Mouse (Mus musculus) midbrain, embryonic 10.5 days (tissue): ENCODE measurements around the gene Vmac. TPM values are rescaled to one million over a fixed set of nuclear protein-coding genes. Genes with fewer than 3 reads are reported as not detected.

Experiments used
- DNase-seq: peaks from one replicate; pipeline ENCODE4 v3.0.0-alpha.2; 2017; ENCODE audit warnings: low spot score
- H3K27ac ChIP-seq: fragments of 300-500 bp; sonication (generic); replicated peaks from 2 replicates; pipeline ENCODE4 v1.5.1; 2016; ENCODE audit warnings: mild to moderate bottlenecking
- H3K27me3 ChIP-seq: fragments of 300-500 bp; sonication (generic); 2 replicates; pipeline ENCODE4 v1.6.1; 2016; ENCODE audit warnings: low read depth, mild to moderate bottlenecking; ENCODE audit not compliant: poor library complexity, severe bottlenecking
- H3K36me3 ChIP-seq: fragments of 300-500 bp; sonication (generic); 2 replicates; pipeline ENCODE4 v1.6.1; 2016; ENCODE audit warnings: mild to moderate bottlenecking, moderate library complexity
- H3K4me1 ChIP-seq: fragments of 300-500 bp; sonication (generic); 2 replicates; pipeline ENCODE4 v1.6.1; 2016
- H3K4me3 ChIP-seq: fragments of 300-500 bp; sonication (generic); 2 replicates; pipeline ENCODE4 v1.5.1; 2016; ENCODE audit warnings: mild to moderate bottlenecking, moderate library complexity
- H3K9me3 ChIP-seq: fragments of 300-500 bp; sonication (generic); replicated peaks from 2 replicates; pipeline ENCODE4 v1.6.1; 2016; ENCODE audit warnings: mild to moderate bottlenecking
- WGBS: fragments of 180-500 bp; shearing (Covaris S2); methylation state at CpG from one replicate; pipeline ENCODE4 v1.1.7; 2016; 5-methylcytosine and 5-hydroxymethylcytosine counted together
- polyA plus RNA-seq: library from polyadenylated mRNA; unstranded; fragments of >200 nt; fragmentation: Nextera tagmentation; extraction: Ambion mirVana; gene quantifications from 2 replicates; pipeline ENCODE4 v1.2.1, GENCODE M21; 2016

Gene Vmac
- polyA plus RNA-seq, 1 experiment from 2014 or later = 12.0 TPM

DNA sequence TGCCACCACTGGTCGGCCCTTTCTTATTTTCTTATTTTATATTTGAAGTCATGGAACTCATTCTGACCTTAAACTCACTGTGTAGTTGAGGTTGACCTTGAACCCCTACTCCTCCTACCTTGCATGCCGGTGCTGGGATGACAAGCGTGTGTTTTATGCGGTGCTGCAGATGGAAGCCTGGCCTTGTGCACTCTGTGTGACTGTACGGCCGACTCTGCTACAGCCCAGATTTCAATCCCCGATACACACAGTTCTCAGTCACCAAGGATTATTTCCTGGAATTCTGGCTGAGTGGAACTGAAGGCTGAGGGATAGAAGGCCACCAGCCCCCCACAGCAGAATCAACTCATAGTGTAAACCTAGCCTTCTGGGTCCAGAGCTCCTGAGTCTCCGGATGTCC lies 48.1 kb downstream of the Vmac start:
- DNase-seq = no peak

DNA sequence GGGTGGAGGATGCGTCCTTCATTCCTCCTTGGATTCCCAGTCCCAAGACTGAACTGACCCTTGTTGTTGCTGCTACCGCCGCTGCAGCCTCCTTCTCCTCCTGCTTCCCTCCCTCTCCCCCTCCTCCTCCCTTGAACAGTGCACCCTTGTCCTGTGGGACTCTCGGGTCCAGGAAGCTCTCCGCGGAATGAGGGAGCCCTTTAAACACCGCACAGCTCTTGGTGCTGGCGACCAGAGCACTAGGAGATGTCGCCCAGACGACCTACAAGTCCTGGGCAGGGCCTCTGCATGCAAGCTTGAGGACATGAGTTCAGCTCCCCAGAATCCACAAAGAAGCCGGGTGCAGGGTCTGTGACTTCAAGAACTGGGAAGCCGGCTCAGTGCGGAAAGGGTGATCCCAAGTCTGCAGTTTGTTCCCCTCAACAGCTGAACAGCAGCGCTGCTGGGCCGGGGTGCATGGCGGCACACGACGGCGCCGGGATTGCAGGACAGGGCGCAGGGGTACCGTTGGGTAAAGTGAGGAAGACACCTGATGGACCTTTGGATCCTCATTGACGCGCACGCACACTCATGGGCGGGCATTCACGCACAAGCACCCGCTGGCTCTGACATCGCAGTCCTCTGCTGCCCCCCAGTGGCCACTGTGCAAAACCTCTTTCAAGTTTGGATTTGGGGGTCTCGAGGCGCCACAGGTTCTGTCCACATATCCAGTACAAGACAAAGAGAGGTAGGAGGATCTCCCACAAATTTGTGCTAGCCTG lies 49.3 kb downstream of the Vmac start:
- Histone ChIP-seq H3K4me3 (peak overlapping the region; percentile 55), H3K36me3 (no peaks in the 10 kb centered on the region), H3K27ac (peak overlapping the region; percentile 71), H3K9me3 (no peaks in the 10 kb centered on the region), H3K4me1 (peaks cover 27% of the 10 kb centered on the region), H3K27me3 (peaks cover 27% of the 10 kb centered on the region)
- WGBS = 6% methylated on average over 31 of the region's 31 CpGs
- peak; percentile 90 for DNase-seq

More for the DNA sequence above, 48.1 kb downstream of the Vmac start:
- Histone ChIP-seq H3K27ac (no peak overlapping the region), H3K27me3 (peaks cover 27% of the 10 kb centered on the region), H3K36me3 (peaks cover 3% of the 10 kb centered on the region), H3K4me1 (peaks cover 25% of the 10 kb centered on the region), H3K9me3 (no peaks in the 10 kb centered on the region), H3K4me3 (no peak overlapping the region)
- 87% methylated on average over 8 of the region's 8 CpGs for WGBS

DNA sequence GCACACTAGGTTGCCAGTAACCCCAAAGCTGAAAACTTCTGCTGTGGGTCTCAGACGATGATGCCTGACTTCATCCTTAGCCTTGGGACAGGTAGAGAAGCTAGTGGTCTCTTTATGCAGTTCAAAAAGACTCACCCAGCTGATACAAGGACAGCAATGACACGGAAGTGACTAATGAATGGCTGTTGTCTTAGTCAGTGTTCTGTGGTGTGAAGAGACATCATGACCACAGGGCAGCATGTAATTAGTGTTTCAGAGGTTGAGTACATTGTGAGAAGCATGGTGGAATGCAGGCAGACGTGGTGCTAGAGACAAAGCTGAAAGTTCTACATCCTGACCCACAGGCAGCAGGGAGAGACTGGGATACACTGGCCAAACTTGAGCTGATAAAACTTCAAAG lies 50.2 kb downstream of the Vmac start:
- H3K27ac ChIP-seq = no peak overlapping the region
- 80% methylated on average over 3 of the region's 3 CpGs for WGBS
- DNase-seq = no peak
- H3K36me3 ChIP-seq = no peaks in the 10 kb centered on the region
- H3K4me3 ChIP-seq = no peak overlapping the region
- peaks cover 31% of the 10 kb centered on the region for H3K4me1 ChIP-seq
- H3K9me3 ChIP-seq = no peaks in the 10 kb centered on the region
- peaks cover 27% of the 10 kb centered on the region for H3K27me3 ChIP-seq

DNA sequence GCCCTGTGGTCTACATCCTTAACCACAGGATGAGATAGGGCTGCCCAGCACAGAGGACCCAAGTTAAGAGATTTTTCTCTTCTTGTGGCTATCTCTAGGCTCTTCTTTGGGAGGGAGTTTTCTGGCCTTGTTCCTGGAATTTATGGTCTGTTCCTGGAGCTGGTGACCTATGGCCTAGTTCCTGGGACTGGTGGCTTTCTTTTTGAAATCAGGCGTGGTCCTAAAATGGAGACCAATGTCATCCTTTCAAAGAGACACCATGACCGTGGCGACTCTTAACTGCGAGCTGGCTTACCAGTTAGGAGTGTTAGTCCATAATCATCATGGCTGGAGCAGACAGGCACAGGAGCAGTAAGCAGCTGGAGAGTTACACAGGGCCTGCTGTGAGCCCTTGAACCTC lies 51.4 kb downstream of the Vmac start:
- no peak overlapping the region for H3K27ac ChIP-seq
- H3K4me1 ChIP-seq = peaks cover 27% of the 10 kb centered on the region
- 92% methylated on average over 4 of the region's 4 CpGs for WGBS
- peaks cover 27% of the 10 kb centered on the region for H3K27me3 ChIP-seq
- no peaks in the 10 kb centered on the region for H3K36me3 ChIP-seq
- H3K9me3 ChIP-seq = no peaks in the 10 kb centered on the region
- no peak overlapping the region for H3K4me3 ChIP-seq
- DNase-seq = no peak

DNA sequence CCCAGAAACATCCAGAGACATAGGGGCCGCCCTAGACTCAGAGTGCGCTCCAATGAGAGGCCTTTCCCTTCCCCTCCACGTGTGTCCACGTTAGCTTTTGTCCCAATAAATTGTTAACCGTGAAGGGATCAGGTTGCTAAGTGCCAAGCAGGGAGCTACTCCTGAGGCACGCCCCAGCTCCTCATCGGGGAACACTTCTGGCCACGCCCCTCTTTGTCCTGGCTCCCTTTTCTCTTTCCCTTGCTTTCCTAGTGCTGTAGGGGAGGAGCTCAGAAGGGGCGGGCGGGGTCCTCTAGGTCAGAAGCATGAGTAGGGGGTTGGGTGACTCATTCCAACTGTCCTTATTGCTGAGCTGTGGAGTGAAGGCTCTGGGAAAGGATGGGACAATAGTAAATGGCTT lies 53.5 kb downstream of the Vmac start:
- WGBS = 2% methylated on average over 10 of the region's 10 CpGs
- Histone ChIP-seq H3K36me3 (no peaks in the 10 kb centered on the region), H3K27me3 (peaks cover 22% of the 10 kb centered on the region), H3K27ac (peak overlapping the region; percentile 67), H3K4me3 (peak overlapping the region; percentile 38), H3K9me3 (no peaks in the 10 kb centered on the region), H3K4me1 (peaks cover 37% of the 10 kb centered on the region)
- DNase-seq = peak; percentile 61

Other genes starting within 250 kb of the Vmac start
- gene Ptprs, start 241.5 kb downstream of the Vmac start, polyA plus RNA-seq = 89.7 and 131 TPM in 2 replicates
- not detected in 2 replicates for gene Znrf4, start 205.6 kb downstream of the Vmac start, polyA plus RNA-seq
- 0.80 and 0.89 TPM in 2 replicates for gene Gm20219, start 163.6 kb downstream of the Vmac start, polyA plus RNA-seq
- 80.9 and 85.6 TPM in 2 replicates for gene Safb2, start 133.4 kb downstream of the Vmac start, polyA plus RNA-seq
- gene Safb, start 133.2 kb downstream of the Vmac start, polyA plus RNA-seq = 148 and 157 TPM in 2 replicates
- 197 and 202 TPM in 2 replicates for gene 2410015M20Rik, start 108.3 kb downstream of the Vmac start, polyA plus RNA-seq
- gene Rpl36, start 104.6 kb downstream of the Vmac start, polyA plus RNA-seq = 1,286 and 1,494 TPM in 2 replicates
- gene Lonp1, start 91.1 kb downstream of the Vmac start, polyA plus RNA-seq = 52.4 and 54.4 TPM in 2 replicates
- 0.61 and 0.79 TPM in 2 replicates for gene Catsperd, start 89.9 kb downstream of the Vmac start, polyA plus RNA-seq
- 140 and 145 TPM in 2 replicates for gene Ranbp3, start 44.7 kb downstream of the Vmac start, polyA plus RNA-seq
- 385 and 393 TPM in 2 replicates for gene Ndufa11, start 255 bp downstream of the Vmac start, polyA plus RNA-seq
- gene Nrtn, start 39.5 kb upstream of the Vmac start, polyA plus RNA-seq = 4.1 and 5.6 TPM in 2 replicates
- gene Dus3l, start 46.7 kb upstream of the Vmac start, polyA plus RNA-seq = 44.7 and 45.6 TPM in 2 replicates
- gene Prr22, start 52.2 kb upstream of the Vmac start, polyA plus RNA-seq = 1.5 and 2.2 TPM in 2 replicates
- gene Rfx2, start 113.0 kb upstream of the Vmac start, polyA plus RNA-seq = 9.8 TPM in 2 replicates
- not detected in 2 replicates for gene Acsbg2, start 156.4 kb upstream of the Vmac start, polyA plus RNA-seq
- gene 1700061G19Rik, start 157.5 kb upstream of the Vmac start, polyA plus RNA-seq = 0.48 and 0.66 TPM in 2 replicates
- 67.7 and 77.8 TPM in 2 replicates for gene Mllt1, start 217.4 kb upstream of the Vmac start, polyA plus RNA-seq